Mouse (Mus musculus): ENCODE results near the gene Tns1.

DNA sequence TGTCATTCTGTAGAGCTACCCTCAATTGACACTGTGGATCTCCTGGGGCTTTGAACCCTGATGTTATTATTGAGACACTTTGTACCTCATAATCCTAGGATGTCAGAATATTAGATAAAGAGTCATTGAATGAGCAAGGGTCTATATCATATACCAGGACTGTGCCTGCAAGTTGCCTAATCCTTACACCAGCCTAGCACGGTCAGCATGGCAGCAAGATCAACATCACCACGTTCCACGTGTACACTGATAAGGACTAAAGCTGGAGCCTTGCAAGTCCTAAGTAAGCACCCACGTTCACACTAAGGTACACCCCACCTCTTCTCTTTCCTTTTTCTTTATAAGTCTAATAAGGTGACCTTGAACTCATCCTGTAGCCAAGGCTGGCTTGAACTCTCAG, 65.5 kb downstream of the Tns1 start:
- TF ChIP-seq GATA1 (IDR thresholded peaks at IDR 0.05; ENCODE audit: borderline replicate concordance, low read length) (no peak), FLI1 (IDR thresholded peaks at IDR 0.05; ENCODE audit: low read length) (no peak)

Data from megakaryocyte, embryonic 14.5 days (primary cell).